Mouse (Mus musculus) erythroblast, embryonic 14.5 days (primary cell): ENCODE measurements around the gene Cacnb2.

Experiments
- GATA1 ChIP-seq: IDR thresholded peaks from 2 replicates; pipeline ENCODE4 v1.6.1; 2012; ENCODE audit warnings: low read length, inconsistent platforms, mixed read lengths
- TAL1 ChIP-seq: IDR thresholded peaks from 3 replicates; pipeline ENCODE4 v1.6.1; 2012; ENCODE audit warnings: low read length, inconsistent platforms, mixed read lengths

DNA sequence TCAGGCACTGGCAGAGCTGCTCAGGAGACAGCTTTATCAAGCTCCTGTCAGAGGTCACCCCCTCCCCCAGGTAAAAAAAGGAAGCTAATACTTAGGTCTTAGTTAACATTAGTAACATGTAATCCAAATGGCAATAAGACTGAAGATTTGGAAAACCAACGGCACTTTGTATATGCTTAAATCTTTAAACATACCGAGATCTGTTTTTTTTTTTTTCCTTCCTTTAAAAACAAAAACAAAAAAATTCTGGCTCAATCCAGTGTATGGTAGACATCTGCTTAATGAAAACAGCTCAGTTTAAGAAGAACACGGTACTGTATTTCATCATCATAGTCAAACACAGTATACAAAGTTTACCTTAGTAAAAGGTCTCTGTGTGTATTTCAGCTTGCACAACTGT, at the start of gene Cacnb2:
- TF ChIP-seq GATA1 (no peak), TAL1 (no peak)
